In the genomic region with DNA sequence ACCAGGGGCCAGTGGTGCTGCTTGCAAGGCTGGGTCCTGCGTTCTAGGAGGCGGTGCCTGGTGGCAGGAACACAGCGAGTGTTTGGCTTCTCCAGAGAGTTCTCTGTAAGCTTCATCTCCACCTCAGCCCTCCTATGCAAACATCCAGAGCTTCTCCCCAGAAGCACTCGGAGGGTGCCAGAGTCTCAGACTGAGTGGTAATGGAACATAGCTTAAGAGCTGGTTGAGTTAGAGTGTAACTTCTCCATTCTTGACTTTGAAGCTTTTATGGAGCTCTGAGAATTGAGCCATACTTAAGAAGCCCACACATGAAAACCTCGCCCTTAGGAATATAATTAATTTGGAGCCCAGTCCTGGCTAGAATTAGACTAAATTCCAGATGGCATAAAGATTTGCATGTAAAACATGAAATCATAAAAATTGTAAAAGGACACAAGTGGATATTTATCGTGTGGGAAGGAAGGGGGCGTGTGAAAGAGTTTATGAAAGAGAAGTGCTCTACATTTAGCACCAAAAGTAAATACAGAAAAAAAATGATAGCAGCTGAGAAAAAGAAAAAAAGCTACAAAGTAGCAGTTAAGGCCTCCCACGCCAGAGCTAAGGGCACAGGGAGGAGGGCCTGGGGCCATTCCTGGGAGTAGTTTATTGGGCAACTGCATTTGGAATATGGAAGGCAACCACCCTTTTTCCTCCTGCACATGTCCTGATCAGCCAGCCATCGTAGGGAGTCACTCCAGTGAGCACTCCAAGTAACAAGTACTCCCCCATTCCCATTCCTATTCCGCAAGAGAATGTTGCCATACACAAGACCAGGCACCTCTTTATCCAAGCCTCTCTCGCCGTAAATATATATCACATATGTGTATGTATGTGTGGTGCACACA, we compare ENCODE assay signal across 20 mouse cellular contexts. TPM values are rescaled to one million over a fixed set of nuclear protein-coding genes. Genes with fewer than 3 reads are reported as not detected.
DNase-seq lines count a peak whose midpoint lies in the region; TF ChIP-seq lines count a peak whose summit lies in the region.
"Had no signal": no experiment of that assay in that cellular context is flagged by ENCODE, and none has a peak within 500 bp of the region (broad histone marks: within the 10 kb centered on the region; RNA-seq: fewer than 3 reads in every experiment).

No protein-coding gene starts in this region.

- intact Hi-C loops in left cerebral cortex, adult 2 months (cut with DNase I), result loop anchor here (5.0 kb wide), 1 partner anchor 143 kb away; no protein-coding TSS in a partner anchor

- peak; percentile 46 to 60 for DNase-seq in frontal cortex, adult 2 months (ENCODE audit: extremely low spot score in 1 of 2, low spot score in 1 of 2)
- DNase-seq in frontal cortex, postnatal 25 days (ENCODE audit: low spot score in 2 of 2), result no peak
- no peak for DNase-seq in left cerebral cortex, adult 2 months (ENCODE audit: extremely low spot score in 1 of 2, low spot score in 2 of 2)
- DNase-seq in left cerebral cortex, adult 11 months (ENCODE audit: low spot score), result no peak
- DNase-seq in right cerebral cortex, adult 18-20 months, result peak; percentile 43
- no peak for DNase-seq in right cerebral cortex, postnatal 4 days
- peak; percentile 57 for DNase-seq in skeletal muscle tissue, adult 2 months (ENCODE audit: low read depth, low spot score)
- DNase-seq in adrenal gland, postnatal 10 days, result no peak
- DNase-seq: cerebellum, adult 9-11 months; embryo, embryonic 11 days had no signal

- no peak for TF ChIP-seq CTCF in left cerebral cortex, adult 2 months (IDR thresholded peaks at IDR 0.05)

- no peak overlapping the region for H3K4me3 ChIP-seq in left cerebral cortex, adult 2 months
- H3K4me3 ChIP-seq: hindbrain, embryonic 13.5 days; intestine, embryonic 15.5 days; liver, embryonic 12.5 days; midbrain, embryonic 12.5 days; neural tube, embryonic 15.5 days had no signal

- H3K27ac ChIP-seq in left cerebral cortex, adult 2 months, result peak overlapping the region; percentile 19; the same call in 1 of the 2 replicates
- H3K27ac ChIP-seq: hindbrain, embryonic 13.5 days; intestine, embryonic 15.5 days; kidney, postnatal 0 days; liver, embryonic 12.5 days; macrophage; midbrain, embryonic 12.5 days; neural tube, embryonic 15.5 days had no signal

RNA-seq across cellular contexts. Expression of gene B4galt1, which starts 30.7 kb away (rescaled TPM):
- 4.7 and 5.2 TPM in 2 replicates for polyA plus RNA-seq in frontal cortex, adult 2 months (2012; rRNA removed)
- 1 to 10 TPM; 5.0 to 8.2 TPM for total RNA-seq in left cerebral cortex, adult 2 months (2021)
- total RNA-seq in adrenal gland, postnatal 10 days (2021), result 10 to 100 TPM; 73.7 to 83.0 TPM

RNA-seq across cellular contexts. Expression of gene Spink4, which starts 35.3 kb away (rescaled TPM):
- not detected in 2 replicates for polyA plus RNA-seq in frontal cortex, adult 2 months (2012; rRNA removed)
- not detected for total RNA-seq in left cerebral cortex, adult 2 months (2021)
- 1 to 10 TPM; 4.6 to 4.8 TPM for total RNA-seq in adrenal gland, postnatal 10 days (2021)
- total RNA-seq: heart, adult 18-20 months; left cerebral cortex, adult 8-10 months had no signal
- polyA plus RNA-seq: forebrain, embryonic 16.5 days; hindbrain, embryonic 13.5 days; macrophage; midbrain, embryonic 12.5 days; neural tube, embryonic 15.5 days had no signal

Comparison
In these comparisons a context has a peak if more than half of its experiments do, and no peak if none do; other contexts are left out.
1. DNase-seq: peak in frontal cortex, adult 2 months (2 of 2), right cerebral cortex, adult 18-20 months (single experiment) and skeletal muscle tissue, adult 2 months (single experiment); none in frontal cortex, postnatal 25 days (0 of 2), left cerebral cortex, adult 2 months (0 of 2), left cerebral cortex, adult 11 months (single experiment), right cerebral cortex, postnatal 4 days (single experiment) and adrenal gland, postnatal 10 days (single experiment).
2. RNA of gene B4galt1, which starts 30.7 kb away (total RNA-seq): 73.7 to 83.0 TPM in adrenal gland, postnatal 10 days; 5.0 to 8.2 TPM in left cerebral cortex, adult 2 months; every median in the first group is over 4 times any median in the second.
3. RNA of gene Spink4, which starts 35.3 kb away (total RNA-seq): 4.6 to 4.8 TPM in adrenal gland, postnatal 10 days; not detected in left cerebral cortex, adult 2 months; every median in the first group is over 4 times any median in the second.